Mouse (Mus musculus): ENCODE results near the gene Timeless.
A peak's percentile ranks its signal among the peaks of the same experiment; 100 is the strongest.
"Not testable (repeated sequence)": the region's sequence is repeated elsewhere in the genome, so short reads cannot be mapped to it uniquely, and the experiment has no call there.

The Timeless gene

DNA sequence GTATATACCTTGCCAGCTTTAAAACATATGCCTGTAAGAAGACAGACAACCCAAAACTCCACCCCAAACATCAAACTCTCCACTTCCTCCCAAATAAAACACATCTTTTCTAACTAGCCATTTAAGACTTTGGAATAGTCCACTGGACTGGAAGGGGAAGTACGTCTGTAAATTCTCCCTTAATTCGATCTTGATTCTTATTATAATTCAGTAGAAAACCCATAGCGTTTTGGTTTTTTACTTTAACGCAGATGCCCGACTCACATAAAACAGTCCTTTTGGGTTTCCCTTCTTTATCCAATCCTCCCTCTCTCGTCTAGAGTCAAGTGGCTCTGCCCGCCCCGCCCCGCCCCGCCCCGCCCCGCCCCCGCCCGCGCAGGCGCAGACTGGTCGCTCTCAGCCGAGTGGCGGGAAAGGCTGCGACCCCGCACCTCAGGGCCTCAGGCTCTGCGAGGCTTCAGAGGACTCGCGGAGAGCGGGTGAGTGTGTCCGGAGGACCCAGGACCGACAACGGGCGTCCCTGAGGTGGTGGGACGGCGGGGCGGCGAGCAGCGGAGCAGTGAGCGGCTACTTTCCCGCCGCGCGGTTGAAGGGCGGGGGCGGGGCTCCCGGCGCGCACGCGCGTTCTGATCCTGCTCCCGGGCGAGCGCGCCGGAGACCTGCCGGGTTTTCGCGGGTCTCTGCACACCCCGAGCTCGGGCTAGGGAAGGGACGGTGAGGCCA lies at the start of gene Timeless:
Gene Timeless, plus strand, starts transcription at position 369 of the 723 bp plus-strand sequence.
- peak; percentile 85 to 89 for DNase-seq (ENCODE audit: low spot score in 2 of 2)

DNA sequence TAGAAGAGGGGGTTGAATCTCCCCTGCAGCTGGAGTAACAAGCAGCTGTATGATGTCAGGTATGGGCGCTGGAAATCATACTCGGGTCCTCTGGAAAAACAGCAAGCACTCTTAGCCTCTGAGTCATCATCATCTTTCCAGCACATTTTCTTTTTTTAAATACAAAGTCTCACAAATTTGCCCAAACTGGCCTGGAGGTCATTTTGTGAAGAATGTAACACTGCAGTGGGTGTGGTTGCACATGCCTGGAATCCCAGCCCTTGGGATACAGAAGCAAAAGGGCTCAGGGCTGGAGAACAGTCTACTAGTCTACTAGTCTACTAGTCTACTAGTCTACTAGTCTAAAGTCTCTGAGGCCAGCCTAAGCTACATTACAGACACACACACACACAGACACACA lies 47.6 kb upstream of the Timeless start:
- no peak for DNase-seq (ENCODE audit: low spot score in 2 of 2)

DNA sequence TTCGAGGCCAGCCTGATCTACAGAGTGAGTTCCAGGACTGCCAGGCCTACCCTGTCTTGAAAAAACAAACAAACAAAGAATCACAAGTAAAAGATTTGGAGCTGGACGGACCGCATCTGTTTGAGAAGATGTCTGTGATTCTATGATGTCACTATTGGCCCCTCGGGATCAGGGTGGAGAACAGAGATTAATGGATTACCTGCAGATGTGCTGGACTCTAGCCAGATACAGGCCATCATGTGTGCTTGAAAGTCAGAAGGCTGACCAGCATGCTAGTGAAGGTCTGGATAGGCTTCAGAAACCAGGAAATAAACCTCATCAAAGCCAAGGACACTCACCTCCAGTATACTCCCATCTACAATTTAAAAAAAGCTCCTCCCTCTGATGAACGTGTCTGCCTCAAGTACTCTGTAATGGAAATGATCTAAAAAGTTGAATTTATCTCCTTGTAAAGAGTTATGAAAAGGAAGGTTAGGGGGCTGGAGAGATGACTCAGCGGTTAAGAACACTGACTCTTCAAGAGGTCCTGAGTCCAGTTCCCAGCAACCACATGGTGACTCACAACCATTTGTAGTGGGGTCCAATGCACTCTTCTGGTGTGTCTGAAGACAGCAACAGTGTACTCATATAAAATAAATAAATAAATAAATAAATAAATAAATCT lies 46.5 kb upstream of the Timeless start:
- DNase-seq (ENCODE audit: low spot score in 2 of 2) = no peak

DNA sequence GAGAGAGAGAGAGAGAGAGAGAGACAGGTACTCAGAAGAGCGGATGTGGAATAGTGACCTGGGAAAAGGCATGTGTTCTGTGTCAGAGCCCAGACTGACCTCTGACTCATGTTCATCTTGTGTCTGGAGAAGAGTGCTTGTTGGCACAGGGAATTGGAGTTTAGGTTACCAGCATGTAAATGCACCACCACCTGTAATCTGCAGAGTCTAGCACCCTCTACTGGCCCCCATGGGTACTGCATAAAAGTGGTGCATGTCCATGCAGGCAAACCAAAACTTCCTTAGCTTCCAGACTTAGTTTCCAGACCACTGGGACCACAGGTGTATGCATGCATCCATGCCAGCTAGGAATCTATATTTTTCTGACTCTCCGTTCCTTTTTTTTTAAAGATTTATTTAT lies 45.9 kb upstream of the Timeless start:
- DNase-seq (ENCODE audit: low spot score in 2 of 2) = peak; percentile 73 to 81

DNA sequence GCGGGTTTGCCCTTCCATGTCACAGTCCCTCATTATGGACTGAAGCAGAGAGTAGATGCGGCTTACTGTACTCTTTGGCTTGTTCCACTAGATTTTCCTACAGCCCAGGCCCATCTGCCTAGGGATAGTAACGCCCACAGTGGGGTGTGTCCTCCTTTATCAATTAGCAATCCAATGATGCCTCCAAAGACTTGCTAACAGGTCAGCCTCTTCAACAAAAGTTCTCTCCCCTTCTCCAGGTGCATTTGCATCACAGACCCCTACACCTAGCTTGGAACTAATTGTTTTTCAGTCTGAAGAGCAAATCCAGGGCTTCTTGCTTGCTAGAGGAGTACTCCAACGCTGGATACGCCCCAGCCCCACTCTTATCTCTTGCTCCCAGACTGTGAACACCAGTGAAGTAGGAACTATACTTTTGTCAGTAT lies 44.7 kb upstream of the Timeless start:
- no peak for DNase-seq (ENCODE audit: low spot score in 2 of 2)

DNA sequence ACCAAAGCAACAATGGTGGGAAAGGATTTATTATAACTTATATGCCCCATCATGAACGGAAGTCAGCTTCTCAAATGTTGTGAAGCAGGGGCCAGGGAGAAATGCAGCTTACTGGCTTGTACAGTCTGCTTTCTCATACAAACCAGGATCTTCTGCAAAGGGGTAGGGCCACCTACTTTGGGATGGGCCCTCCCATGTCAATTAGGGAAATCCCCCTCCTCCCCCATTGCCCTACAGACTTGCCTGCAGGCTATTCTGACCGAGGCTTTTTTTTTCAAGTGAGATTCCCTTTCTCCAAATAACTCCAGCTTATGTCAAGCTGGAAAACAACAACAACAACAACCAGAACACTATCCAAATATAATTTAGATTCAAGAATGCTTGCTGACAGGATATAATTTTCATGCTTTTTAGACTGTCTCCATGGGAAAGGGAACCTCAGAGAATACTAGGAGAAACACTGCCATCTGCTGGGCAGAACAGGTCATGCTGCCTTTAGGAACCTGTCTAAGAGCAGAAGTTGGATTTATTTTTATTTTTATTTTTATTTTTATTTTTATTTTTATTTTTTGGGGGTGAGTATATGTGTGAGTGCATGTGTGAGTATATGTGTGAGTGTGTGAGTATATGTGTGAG lies 43.5 kb upstream of the Timeless start:
- peak; percentile 70 to 85 for DNase-seq (ENCODE audit: low spot score in 2 of 2)

DNA sequence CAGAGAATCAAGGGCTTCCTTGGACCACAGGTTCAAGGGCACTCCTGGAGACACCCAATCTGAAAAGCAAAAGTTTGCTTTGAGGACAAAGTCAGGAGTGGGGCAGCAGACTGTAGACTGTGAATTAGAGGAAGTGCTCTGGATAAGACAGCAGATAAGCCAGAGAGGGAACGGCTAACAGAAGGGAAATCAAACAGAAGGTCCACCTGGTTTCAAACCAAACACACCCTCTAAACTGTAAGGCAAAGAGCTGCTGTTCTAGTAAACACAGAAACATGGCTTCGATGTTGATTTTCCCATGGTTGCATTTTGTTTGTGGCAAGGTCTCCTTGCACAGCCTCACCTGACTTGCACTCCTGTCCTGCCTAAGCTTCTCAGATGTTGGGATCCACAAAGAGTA lies 40.4 kb upstream of the Timeless start:
- DNase-seq (ENCODE audit: low spot score in 2 of 2) = no peak

DNA sequence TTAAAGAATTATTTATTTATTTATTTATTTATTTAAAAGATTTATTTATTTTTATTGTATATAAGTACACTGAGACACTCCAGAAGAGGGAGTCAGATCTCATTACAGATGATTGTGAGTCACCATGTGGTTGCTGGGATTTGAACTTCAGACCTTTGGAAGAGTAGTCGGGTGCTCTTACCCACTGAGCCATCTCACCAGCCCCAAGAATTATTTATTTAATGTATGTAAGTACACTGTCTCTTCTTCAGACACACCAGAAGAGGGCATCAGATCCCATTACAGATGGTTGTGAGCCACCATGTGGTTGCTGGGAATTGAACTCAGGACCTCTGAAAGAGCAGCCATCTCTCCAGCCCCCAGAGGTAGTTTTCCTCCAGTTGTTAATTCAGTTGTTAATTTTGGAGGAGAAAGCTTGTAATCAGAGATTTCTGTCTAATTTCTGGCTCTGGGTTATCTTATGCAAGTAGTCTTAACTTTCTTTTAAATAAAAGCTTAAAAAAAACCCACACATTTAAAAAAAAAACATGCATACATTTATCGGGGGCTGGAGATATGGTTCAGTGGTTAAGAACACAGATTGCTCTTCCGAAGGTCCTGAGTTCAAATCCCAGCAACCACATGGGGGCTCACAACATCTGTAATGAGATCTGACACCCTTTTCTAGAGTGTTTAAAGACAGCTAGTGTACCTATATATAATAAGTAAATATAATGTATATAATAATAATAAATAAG lies 39.7 kb upstream of the Timeless start:
- DNase-seq (ENCODE audit: low spot score in 2 of 2) = not testable (repeated sequence)

DNA sequence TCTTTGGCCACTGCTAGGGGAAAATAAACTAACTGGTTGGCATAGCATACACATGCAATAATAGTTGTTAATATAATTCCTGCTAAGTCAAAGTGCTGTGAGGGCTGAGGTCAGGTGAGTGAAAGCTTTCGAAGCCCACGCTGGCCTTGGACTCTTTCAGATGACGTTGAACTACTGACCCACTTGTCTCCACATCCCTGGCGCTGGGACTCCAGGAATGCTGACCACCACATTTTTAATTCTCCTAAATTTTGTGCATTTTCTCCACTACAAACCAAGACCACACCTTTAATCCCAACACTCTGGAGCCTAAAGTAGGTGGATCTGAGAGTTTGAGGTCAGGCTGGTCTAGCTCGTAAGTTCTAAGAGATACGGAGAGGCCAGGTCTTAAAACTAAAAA lies 38.8 kb upstream of the Timeless start:
- no peak for DNase-seq (ENCODE audit: low spot score in 2 of 2)

DNA sequence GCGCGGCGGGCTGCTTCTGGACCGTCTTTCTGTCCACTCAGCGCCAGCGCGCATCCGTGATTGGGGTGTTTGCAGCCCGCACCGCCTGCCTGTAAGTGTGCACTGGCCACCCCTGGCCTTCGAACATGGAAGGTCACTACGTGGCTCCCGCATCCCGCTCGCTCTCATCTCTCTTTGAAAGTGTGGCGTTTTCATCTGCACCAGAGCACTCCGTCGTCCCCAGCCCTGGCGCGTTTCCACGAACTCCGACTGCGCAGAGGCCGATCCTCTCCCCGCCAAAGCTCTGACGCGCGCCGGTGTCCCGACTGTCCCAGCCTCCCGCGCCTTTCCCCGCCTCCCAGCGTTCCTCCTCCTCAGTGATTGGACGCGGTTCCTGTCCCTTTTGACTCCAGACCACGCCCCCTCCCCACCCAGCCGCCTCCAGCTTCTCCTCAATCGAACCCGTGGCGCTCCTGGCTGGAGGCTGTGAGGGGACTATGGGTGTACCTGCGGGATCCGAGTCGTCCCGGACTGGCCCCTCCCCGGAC lies 37.8 kb upstream of the Timeless start, which contains the start of gene Gls2:
Gene Gls2, plus strand, starts transcription at position 434 of the 527 bp plus-strand sequence.
- peak; percentile 98 for DNase-seq (ENCODE audit: low spot score in 2 of 2)

DNA sequence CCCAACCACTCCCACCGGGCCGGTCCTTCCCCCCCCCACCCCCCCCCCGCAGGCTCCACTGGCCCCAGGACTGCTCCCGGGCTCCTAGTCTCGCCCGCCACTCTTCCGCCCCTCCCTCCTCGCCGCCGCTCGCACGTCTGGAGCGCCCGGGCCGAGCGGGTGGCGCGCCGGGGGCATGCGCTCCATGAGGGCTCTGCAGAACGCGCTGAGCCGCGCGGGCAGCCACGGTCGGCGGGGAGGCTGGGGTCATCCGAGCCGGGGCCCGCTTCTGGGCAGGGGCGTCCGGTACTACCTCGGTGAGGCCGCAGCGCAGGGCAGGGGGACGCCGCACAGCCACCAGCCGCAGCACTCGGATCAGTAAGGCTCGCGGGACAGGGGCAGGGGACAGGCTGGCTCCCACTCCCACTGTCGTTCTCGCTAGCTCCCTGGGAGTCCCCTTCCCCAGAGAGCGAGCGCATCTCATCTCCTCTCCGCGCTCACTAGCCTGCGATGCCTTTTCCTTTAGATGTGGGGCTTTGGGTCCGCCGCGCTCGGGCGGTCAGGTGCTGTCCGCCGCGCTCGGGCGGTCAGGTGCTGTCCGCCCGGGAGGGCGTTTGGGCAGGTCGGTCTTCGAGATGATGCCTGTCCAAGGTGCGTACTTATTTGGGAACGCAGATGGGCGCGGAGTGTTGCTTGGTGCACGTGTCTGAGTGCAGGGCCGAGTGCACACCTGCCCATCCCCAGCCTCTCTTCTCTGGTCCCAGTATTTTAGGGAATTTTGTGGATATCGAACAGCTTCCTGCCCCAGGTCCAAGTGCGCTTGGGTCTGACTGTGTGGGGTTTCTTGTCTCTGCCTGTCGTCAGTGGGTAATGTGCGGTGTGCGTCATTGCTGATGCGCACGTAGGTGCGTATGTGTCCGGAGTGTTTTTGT lies 37.1 kb upstream of the Timeless start:
- DNase-seq (ENCODE audit: low spot score in 2 of 2) = peak; percentile 47 to 72

DNA sequence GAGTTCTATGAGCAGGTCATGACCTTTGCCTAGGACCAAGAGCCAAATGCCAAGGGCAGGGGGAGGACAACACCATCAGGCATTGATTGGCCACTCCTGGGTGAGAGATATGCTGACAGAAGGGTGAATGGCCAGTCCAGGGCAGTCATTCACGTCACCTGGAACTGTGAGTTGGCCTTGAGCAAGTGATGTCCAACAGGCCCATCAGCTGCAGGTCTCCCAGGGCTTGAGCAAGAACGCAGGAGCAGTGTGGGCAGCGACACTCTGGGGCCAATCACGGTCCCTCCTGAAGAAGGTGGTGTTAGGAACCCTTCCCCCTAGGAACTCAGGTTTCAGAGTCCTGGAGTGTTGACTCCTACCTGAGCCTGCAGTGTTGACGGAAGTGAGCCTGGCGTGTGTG lies 30.0 kb upstream of the Timeless start:
- DNase-seq (ENCODE audit: low spot score in 2 of 2) = no peak

DNA sequence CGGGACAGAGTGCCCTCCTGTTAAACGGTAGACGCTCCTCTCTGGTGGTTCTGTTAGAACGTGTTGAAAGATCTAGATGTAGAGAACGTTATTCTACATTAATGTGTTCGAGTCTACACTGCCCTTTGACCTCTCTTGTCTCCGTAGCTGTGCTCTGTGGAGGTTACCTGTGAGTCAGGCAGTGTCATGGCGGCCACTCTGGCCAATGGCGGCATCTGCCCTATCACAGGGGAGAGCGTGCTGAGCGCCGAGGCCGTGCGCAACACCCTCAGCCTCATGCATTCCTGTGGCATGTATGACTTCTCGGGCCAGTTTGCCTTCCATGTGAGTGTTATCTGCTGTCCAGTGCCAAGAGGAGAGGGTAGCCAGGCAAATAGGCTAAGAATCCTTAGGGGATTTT lies 26.9 kb upstream of the Timeless start:
- DNase-seq (ENCODE audit: low spot score in 2 of 2) = no peak

DNA sequence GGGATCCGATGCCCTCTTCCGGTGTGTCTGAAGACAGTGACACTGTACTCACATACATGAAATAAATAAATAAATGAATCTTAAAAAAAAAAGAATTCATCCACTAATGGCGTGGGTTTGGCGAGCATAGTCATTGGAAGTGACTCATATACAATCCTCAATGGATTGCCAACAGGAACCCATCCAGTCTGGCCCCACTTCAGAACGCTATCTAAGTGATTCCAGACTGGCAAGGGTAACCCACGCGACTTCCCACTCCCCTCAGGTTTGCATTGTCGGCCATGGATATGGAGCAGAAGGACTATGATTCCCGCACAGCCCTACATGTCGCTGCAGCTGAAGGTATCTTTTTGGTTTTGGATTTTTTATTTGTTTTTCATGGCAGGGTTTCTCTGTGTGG lies 23.5 kb upstream of the Timeless start:
- DNase-seq (ENCODE audit: low spot score in 2 of 2) = no peak

DNA sequence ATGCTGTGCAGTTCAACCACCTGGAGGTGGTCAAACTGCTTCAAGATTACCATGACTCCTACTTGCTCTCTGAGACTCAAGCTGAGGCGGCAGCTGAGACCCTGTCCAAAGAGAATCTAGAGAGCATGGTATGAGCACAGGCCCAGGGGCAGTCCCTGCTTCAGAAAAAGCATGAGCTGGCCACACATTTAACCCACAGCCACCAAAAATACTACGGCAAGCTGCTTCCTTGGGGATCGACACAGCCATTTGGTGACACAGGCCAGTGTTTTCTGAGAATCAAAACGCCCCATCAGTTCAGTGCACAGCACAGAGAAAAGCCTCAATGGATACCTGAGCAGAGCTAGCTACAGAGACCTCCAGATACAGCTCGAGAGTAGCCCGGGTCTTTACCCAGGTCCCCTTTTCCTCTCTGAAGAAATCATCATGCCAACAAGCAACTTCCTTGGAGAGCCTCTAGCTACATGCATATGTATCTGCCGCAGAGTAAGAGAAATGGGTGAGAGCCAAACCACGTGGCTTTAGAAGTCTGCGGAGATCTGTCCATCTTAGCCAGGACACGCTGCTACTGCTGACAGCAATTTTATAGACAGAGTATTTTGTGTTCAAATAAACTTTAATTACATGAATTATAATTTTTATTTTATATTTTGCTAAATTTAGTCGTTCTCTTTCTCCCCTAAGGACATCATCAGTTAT lies 22.4 kb upstream of the Timeless start:
- no peak for DNase-seq (ENCODE audit: low spot score in 2 of 2)

DNA sequence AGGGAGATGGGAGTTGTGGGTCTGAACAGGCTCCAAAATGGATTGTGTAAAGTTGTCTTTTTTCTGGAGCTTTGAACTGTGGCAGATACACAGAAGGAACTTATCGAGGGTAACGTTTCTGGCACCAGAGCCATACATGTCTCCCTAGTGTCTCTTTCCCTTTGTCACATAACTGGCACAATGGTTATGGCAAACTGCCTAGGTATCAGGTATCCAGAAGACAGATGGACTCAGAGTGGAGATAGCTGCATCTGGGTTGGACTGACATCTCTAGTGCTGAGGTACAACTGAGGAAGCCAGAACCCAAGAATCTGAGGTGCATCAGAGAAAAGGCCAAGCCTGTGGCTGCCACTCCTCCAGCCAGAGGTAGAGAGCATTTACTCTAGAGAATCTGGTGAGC lies 21.7 kb upstream of the Timeless start:
- DNase-seq (ENCODE audit: low spot score in 2 of 2) = no peak

DNA sequence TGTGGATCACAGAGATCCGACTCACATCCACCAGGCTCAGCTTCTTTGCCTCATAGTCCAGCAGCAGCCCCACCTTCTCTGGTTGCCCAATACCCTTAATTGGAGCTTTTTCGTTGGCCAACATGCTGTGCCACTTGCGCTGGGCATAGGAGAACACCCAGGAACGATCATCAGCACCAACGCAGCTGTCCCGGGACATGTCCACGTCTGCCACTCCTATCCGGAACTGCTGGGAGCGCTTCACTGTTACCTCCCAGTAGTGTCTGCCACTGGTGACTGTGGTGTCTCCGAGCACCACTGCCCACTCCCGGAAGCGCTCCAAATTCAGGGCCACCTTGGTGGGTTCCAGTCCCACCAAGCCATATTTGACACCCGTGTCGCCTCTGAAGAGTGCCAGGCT lies 20.9 kb upstream of the Timeless start:
- DNase-seq (ENCODE audit: low spot score in 2 of 2) = no peak

DNA sequence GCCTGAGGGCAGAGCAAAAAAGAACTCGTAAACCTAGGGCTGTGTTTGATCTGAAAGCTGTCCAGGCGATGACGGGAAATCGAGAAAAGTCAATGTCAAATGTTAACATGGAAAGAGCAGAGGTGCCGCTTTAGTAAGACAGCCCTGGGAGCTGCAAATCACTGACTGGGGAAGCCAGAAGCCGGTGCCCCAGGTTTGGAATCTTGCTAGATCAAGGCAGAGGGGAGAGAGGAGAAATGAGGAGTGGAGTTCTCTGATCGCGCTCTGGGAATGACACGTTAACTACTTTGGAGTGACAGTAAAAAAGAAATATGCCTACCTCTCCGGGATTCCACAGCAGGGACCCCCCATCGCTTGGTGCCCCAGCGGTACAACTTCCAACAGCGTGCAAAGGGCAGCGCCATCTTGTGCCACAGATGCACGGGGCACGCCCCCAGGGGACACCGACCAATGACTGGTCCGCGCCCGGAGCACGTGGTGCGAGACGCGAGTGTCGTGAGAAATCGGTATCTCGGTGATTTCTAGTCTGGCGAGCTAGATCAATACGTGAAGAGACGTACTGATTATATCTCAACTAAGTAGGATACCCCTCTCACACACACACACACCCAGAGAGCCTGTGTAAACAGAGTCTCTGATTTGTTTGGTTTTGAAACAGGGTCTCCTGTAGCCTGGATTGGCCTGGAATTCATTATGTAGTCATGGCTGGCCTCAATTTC lies 20.3 kb upstream of the Timeless start, which contains the start of gene Spryd4:
Gene Spryd4, minus strand, starts transcription at position 418 of the 719 bp plus-strand sequence.
- DNase-seq (ENCODE audit: low spot score in 2 of 2) = peak; percentile 86 to 94

DNA sequence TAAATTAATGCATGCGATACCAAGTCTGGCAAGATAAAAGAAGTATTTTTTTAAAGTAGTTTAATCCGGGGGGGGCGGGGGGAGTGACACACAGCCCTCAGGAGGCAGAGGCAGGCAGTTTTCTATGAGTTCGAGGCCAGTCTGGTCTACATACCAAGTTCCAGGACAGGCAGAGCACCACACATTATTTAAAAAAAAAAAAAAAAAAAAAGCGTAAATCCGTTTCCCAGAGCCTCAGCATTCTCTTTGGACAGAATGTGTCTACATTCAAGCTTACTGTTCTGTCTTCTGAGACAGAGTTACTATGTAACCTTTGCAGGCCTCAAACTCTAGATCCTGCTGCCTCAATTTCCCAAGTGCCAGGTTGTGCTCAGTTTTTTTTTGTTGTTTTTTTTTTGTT lies 19.7 kb upstream of the Timeless start:
- DNase-seq (ENCODE audit: low spot score in 2 of 2) = no peak
